Mouse (Mus musculus): ENCODE data around the gene Fam129a.

The Fam129a gene

DNA sequence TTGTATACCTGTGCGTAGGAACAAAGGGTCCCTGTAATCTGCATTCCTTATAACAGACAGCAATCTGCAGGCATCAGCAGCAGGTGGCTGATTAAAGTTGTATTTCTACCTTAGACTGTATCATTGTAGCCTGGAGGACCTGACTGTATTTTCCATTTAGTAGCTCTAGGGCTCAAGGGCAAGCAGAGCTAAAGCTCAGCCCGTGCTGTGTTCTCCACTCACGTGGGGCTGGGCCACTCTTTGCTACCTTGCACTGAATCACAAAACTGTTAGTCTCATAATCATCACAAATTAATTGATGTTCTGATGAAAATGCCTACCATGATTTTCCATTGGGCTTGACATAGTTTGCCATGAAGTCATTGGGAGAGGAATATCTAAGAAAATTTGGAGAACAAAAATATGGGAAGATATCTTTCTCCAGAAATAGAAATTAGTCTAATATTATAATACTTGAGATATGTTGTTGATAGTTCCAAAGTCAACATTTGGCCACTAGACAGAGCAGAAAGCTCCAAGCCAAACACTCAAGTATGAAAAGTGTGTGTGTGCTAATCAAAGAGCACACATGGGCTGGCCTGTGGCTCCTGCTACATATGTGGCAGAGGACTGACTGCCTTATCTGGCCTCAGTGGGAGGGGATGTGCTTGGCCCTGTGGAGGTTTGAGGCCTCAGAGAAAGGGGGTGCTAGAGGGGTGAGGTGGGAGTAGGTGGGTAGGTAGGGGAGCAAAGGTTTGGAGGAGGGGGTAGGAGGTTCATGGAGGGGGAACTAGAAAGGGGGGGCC, 53.6 kb downstream of the Fam129a start:
- no peak for DNase-seq (ENCODE audit: low read depth, low spot score)

DNA sequence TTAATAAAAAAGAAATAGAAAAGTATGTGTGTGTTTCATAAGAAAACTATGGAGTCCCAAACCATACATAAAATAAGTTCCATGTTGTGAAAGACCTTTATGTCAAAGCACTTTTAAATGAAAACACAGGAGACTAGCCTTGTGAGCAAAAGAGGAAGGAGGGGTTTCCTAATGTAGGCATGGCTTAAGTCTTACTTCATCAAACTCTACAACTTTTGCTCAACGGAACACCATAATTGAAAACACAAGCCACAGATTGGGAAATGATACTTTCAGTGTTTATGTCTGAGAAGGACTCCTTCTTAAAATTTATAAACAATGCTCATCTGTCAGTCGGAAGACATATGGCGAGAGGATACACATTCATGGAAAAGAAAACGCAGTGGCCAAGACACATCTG, 54.3 kb downstream of the Fam129a start:
- DNase-seq (ENCODE audit: low read depth, low spot score) = no peak

DNA sequence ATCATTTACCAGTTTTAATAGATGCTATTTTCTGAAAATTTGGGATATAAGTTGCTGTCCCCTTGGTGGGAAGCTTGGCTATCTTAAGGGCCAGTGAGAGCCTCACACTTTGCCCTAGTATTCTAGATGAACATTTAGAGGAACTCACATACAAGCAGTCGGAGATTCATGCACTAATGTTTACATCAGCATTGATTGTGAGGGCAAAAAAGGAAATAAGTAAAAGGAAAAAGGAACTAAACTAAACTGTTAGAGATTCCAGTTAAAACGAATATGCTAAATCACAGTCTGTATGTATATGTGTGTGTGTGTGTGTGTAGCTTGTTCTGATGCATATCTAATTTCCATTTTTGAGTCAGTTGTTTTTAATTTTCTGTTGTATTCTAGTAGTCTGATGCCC, 54.7 kb downstream of the Fam129a start:
- DNase-seq (ENCODE audit: low read depth, low spot score) = no peak

DNA sequence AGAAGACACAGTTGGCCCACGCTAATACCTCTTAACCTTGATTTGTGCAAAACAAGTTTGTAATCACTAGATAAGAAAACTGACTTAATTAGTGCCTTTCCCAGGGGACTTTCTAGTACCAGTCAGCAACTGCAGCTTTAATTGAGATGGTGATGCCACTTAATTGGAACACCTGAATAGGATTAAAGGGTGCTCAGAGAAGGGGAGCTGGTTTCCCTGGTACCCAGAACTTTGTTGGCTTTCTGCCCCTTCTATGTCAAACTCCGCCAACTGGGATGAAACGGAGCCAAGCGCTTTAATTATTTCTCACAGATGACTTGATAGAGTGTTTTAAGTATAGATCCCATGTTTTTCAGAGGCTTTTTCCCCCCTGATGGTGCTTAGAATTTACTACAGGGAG, 55.6 kb downstream of the Fam129a start:
- no peak for DNase-seq (ENCODE audit: low read depth, low spot score)

DNA sequence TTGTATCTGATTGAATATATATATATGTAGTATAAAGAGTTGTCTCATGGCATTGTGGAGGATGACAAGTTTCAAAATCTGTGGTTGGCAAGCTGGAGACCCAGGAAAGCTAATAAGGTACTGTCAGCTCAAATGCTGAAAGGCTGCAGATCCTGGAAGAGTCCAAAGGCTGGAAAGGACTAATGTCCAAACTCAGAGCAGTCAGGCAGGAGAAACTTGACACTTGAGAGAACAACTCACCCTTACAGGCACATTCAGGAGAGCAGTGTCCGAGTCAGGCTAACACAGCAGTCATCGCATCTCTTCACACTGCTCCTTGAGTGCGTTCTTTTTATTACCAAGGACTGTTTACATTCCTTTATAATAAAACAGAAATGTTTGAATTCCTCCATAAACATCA, 56.2 kb downstream of the Fam129a start:
- DNase-seq (ENCODE audit: low read depth, low spot score) = no peak

DNA sequence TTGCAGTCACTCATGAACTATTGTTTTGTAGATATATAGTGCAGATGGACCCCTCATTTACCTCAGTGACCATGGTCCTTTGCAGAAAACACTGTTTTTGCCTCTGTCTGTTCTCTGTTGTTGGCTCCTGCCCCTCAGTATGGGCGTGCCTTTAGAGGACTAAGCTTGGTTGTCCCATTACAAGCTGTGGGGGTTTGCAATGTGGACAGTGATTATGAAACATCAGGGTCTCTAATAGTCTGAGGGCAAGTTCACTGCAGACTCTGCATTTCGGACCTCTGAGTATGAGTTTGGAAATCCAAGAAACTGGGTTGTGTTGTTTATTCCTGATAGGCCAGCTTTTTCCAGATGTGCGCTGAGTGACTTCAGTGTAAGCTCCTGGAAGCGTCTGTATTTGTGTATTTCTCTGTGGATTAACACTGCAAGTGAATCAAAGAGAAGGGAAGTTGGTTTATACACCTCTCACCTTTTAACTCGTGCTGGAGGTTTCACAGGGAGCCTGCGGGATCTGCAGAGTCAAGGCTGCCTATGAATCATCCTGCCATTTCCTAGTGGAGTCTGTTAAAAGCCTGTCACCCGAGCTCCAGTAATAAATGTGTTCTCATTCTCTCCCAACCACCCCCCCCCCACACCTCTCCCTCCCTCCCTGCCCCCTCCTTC, 58.7 kb downstream of the Fam129a start:
- peak; percentile 51 for DNase-seq (ENCODE audit: low read depth, low spot score)

DNA sequence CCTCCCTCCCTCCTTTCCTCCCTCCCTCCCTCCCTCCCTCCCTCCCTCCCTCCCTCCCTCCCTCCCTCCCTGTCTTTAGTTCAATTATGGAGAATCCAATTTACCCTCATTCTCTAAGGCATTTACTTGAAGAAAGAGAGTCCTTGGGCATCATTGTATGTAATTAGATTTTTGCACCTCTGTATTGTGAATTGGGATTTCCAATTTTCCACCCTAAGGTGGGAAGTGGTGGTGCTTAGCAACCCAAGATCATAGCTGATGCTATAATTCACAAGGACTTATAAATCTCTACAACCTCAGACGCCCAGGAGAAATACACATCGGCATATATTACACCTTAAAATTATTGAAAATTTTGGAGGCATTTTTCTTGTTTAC, 59.3 kb downstream of the Fam129a start:
- no peak for DNase-seq (ENCODE audit: low read depth, low spot score)

DNA sequence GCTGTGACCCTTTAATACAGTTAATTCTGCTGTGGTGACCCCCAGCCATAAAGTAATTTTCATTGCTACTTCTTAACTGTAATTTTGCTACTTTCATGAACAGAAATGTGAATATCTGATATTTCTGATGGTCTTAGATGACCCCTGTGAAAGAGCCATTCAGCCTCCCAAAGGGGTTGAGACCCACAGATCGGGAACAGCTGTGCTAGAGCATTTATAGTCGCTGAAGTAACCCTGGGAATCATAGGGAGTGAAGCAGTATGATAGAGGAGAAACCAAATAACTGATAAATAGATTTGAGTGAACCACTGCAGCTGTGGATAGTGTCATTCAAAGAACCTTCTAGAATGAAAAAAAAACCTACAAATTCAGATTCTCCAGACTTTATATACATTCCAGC, 60.1 kb downstream of the Fam129a start:
- DNase-seq (ENCODE audit: low read depth, low spot score) = no peak

DNA sequence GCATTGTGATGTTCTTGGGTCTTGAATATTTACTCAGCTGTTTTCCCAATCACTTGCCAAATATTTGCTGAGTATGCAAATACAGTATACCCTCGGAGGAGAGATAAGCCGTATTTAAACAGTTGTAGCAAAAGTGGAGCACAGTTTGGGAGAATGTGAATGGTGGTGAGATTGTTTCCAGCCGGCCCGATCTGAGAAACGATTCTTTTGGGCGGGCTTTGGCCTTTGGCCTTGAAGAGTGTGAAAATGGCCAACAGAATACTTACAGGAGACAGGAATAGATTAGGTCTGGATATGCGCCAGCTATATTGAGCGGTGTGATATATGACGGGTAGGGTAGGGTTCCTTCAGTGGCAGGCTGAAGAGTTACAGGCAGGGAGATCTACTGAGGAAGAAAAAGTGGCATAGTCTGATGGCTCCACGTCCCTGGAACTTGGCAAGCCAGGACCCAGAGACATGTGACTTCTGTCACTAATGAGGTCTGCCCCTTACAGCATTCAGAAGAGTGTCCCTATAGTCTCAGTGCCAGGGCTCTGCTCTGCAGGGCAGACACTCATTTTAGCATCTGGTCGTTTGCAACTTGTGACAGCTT, 60.8 kb downstream of the Fam129a start:
- no peak for DNase-seq (ENCODE audit: low read depth, low spot score)

DNA sequence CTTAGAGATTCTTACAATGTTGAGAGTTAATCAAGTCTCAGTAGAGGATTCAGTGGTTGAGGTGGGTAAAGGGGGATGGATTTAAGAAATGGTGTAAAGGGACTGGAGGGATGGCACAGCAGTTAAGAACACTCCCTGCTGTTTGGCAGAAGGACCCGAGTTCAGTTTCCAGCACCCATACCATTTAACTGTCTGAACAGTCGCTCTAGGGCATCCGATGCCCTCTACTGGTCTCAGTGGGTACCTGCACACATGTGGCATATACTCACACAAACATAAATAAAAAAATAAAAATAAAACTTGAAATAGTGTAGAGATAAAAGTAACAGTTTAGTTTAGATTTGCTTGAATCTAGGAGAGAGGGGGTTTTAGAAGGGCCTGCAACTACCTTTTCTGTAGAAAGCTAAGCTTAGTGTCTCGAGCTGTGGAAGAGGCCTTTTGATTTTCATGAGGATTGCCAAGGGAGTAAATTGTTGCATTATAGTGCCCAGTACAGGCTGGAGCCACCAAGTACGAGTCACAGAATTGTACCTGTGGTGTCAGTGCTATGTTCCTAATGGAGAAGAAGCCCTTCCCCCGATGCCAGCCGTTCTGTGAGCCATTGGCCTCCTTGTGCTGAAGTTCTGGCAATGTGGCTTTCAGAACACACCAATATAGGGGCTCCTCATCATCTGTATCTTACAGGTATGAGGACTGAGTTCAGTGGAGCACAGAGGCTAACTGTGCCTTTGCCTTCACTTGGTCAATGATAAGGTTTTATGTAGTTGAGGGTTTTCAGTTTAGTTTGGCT, 61.8 kb downstream of the Fam129a start:
- DNase-seq (ENCODE audit: low read depth, low spot score) = no peak

DNA sequence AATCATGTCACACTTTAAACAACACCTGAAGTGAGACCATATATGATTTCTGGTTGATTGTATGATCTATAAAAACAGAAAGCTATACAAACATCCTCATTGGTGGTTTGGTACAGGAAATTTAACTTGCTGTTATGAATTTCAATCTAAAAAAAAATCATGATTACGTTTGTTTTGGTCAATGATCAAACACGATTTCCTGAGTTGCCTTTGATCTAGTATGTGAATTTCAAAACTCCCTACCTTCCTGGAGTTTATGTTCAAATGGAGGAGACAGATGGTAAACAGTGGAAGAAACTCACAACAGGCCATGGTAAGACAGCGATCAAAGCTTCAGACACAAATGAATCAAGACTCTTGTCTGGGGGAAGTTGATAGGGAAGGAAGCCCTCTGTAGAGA, 65.7 kb downstream of the Fam129a start:
- DNase-seq (ENCODE audit: low read depth, low spot score) = no peak

DNA sequence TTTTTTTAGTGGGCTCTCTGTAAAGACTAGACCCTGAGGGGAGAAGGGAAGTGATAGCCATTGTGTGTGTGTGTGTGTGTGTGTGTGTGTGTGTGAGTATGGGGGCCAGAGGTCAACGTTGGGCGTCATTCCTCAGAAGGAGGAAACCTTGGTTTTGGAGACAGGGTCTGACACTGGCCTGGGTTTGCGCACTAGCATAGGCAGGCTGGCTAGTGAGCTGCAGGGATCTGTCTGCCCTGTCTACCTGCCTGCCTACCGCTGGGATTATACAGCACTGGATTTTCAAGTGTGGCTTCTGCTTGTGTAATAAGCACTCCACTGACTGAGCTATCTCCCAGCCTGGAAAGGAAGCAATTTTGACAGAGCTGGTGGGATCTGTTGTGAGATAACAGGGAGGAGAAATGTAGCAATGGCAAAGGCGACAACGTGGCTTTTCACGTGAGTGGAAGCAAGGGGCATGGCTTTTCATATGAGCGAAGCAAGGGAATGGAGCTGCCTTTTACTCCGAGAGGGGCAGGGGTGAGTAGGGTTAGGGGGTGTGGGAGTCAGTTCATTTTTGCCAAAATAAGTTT, 66.5 kb downstream of the Fam129a start:
- no peak for DNase-seq (ENCODE audit: low read depth, low spot score)

DNA sequence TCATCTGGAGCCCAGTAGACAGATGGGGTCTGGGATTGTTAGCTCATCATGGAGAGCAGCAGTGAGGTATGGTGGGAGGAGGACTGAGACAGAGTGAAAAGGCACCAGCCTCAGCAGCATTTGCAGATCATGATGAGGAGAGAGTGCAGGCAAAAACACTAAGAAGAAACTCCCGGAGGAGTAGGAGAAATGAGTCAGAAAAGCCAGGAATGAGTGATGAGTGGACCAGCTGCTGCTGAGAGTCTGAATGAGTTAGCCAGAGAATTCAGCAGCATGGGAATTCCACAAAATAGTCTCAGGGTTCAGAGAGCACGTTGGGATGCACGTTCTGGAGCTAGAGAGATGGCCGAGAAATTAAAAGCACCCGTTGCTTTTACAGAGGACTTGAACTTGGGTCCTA, 67.4 kb downstream of the Fam129a start:
- no peak for DNase-seq (ENCODE audit: low read depth, low spot score)

DNA sequence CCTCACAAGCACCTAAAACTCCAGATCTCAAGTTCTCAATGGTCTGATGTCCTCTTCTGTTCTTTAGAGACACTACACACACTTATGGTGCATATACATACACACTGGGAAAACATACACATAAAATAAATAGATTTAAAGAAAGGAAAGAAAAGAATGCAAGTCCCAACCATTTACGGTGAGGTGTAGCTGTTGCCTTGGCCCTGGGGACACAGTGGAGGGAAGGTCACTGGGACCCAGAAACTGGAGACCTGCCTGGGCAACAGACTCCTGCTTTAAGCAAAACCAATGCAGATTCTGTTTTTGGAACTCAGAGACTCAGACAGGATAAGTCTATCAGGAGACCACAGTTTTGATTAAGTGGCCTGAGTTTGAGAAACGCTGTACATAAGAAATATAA, 67.8 kb downstream of the Fam129a start:
- no peak for DNase-seq (ENCODE audit: low read depth, low spot score)

DNA sequence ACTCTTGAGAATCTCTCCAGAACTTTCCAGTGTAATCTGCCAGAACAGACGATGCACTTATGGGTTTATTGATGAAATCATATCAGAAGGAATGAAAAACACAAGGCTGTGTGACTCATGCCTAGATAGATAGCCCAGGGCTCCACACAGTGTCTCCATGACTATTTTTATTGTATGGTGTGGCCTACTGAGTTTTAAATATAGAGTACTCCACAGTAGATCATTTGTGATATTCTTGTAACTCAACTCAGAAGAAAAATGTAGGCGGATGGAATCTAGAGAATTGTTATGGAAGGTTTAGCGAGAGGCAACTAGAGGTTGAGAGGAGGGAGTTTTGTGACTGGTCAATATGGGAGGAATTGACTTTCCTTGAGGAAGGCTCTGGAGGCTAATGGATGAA, 75.4 kb downstream of the Fam129a start:
- no peak for DNase-seq (ENCODE audit: low read depth, low spot score)

DNA sequence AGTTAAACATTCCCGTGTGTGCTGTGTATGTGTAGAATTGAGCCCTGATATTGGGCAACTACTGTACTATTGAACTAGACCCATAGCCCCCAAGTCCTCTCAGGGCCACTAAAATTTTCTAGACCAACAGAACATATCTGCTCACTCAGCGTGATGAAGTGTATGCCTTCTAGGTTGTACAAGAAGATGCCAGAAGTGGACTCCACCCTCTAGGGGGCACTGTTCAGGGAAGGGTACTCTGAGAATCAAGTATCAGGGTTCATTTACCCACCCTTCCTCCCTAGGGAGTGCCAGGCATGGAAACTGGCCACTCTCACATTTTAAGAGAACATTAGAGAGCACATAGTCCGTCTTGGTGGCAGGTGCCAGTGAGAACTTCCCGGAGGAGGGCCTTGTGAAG, 77.1 kb downstream of the Fam129a start:
- no peak for DNase-seq (ENCODE audit: low read depth, low spot score)

DNA sequence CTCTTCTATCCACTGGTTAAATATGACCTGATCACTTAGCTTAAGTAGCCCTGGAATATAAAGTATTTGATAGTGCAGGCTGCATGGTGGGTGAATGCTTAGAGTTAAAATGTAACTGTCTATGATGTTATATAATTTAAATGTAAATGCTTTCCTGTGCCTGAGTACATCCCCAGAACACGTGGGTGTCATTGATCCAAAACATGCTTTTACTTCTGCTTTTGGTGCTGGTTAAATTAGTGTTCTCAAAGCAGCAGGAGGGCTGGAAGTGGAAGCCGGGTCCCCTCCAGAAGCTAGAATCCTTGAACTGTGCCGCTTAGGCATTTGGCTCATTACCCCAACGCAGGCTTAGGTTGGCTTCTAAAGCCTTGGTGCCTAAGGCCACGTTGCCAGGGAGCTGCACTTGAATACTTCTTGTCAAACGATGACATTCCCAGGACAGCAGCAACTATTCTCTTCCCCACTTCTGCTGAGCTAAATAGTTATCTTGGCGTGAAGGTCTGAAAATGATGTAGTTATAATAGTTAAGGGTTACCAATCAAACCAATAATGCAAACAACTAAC, 86.1 kb downstream of the Fam129a start:
- DNase-seq (ENCODE audit: low read depth, low spot score) = no peak

DNA sequence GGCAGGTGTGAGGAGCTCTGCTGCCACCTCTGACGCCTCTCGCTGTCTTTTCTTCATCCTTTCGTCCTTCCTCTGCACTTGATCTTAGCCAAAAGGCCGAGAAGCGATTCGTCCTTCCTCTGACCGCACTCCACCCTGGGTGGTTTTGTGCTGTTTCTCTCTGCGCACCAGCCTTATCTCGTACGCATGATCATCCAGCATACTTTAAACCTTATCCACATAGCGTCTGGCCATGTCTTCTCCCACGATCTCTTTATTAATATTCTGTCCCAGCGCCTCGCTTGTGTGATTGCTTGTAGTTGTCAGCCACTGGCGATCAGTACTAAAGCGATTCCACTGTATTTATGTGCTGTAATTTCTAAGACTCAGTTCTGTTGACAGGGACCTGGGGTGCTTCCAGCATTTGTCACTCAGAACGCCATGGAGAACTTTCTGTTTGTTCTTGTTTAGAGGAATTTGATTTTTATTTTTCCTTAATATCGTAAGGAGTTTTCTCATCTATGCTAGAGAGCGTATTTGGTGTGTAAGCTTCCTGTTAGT, 87.4 kb downstream of the Fam129a start:
- DNase-seq (ENCODE audit: low read depth, low spot score) = no peak

DNA sequence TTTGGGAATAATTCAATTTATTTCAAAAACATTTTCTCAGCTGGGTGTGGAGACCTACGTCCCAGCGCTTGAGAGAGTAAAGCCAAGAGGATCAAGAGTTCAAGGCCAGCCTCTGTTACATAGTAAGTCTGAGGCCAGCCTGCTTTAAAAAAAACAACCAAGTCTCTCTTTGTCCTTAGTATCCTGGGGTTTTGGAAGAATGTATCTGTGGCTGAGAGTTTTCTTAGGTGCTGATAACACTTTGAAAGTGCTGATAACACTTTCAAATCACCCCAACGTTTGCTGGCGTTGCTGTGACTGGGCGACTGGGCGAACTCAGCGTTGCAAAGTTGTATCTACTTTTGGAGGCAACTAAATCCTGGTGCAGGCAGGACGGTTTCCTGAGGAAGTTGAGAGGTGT, 88.7 kb downstream of the Fam129a start:
- no peak for DNase-seq (ENCODE audit: low read depth, low spot score)

DNA sequence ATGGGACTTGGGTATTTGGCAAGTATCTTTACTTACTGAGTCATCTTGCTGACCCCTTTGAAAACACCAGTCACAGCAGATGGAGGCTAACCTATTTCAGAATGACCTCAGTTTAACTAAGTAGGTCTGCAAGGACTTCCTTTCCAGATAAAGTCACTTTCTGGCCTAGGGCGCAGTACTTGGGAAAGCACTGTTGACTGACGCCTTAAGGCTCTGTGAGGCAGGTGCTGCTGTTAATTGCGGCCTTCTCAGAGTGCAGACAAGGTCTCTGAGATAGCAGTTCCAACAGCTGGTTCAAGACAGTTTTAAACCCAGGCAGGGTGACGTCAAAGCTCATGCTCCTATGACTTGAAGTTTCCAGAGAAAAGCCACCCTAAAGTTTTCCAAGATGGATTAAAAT, 89.3 kb downstream of the Fam129a start:
- no peak for DNase-seq (ENCODE audit: low read depth, low spot score)

DNA sequence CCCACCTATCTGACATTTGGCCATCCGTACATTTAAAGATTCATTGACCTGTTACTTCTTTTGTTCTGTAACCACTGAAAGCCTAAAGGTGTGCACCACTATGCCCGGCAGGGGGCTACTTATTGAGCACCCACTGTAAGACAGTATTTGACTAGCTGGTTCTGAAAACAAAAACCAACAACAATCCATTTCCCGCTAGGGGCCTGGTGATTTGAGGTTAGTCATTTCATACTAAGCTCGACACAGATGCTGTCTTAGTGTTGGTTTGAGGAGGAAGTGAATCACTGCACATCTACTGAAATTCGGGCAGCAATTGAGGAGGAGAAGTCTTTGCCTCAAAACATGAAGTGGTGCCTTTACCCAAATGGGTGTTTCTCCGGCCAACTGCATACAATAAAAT, 89.9 kb downstream of the Fam129a start:
- no peak for DNase-seq (ENCODE audit: low read depth, low spot score)
